Mouse (Mus musculus) E14TG2a.4 (cell line): Measurements from ENCODE around the gene Ptpn14.

Experiments used
- CTCF ChIP-seq: conservative IDR thresholded peaks from 2 replicates; pipeline ENCODE4 v1.5.1; 2014; ENCODE audit warnings: low read length
- POU5F1 ChIP-seq: IDR thresholded peaks from 2 replicates; pipeline ENCODE4 v1.6.1; 2014; ENCODE audit warnings: low read length, borderline replicate concordance

DNA sequence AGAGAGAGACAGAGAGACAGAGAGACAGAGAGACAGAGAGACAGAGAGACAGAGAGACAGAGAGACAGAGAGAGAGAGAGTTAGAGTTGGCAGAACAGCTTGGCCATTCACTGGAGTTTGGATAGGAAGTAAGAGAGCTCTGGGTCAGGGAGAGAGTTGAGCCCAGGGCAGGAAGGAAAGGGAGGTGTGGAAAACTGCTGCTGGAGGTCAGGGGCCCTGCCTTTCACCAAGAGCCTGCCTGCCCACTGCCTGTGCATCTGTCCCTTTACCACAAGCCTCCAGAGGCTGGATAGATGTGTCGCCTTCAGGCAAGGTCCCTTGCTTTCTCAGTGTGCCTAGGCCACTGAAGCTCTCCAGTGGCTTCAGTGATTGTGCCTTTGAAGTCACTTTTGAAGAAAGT is 46.7 kb downstream of the Ptpn14 start:
- TF ChIP-seq CTCF: no peak
- TF ChIP-seq POU5F1: no peak
